Mouse (Mus musculus) hindlimb bud, embryonic 11.5 days (tissue): ENCODE results near the gene Minar1.

Experiments used
- DNase-seq: peaks from one replicate; pipeline ENCODE4 v3.0.0-alpha.2; 2012; ENCODE audit warnings: low read depth, low spot score; ENCODE audit errors: extremely low spot score

The Minar1 gene

DNA sequence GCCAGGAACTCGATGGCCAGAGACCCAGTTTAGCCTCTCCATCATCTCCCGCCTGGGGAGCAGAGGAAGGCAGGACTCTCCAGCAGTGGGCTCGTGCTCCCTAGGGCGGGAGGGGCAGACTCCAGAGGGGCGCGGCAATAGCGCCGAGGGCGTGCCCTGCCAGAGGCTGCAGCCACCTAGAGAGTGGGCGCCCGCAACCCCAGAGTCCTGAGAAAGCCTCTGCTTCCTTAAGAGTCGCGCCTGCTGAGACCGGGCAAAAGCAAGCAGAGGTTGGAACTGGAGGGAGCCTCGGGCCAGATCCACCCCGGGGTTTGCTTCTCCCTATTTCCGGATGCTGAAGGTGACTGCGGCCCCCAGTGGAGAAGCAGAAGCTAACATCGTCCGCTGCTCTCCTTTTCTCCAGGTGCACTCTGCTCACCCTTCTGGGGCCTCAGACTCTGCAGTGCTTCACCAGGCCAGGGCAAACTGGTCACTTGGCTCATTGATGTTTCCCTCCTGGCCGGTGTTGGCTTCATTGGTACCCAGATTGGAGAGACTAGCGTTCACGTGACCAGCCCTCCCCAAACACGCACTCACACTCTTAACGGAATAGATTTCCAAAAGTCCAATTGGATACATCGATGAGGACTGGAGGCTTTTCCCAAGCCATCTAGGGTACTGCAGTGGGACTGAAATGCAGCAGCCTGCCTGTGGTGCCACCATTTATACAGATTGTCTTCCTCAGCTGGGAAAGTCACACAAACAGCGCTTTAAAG lies at the start of gene Minar1:
TSS of gene Minar1 (minus strand) at position 120 of the 755 bp plus-strand sequence.
- no peak for DNase-seq

DNA sequence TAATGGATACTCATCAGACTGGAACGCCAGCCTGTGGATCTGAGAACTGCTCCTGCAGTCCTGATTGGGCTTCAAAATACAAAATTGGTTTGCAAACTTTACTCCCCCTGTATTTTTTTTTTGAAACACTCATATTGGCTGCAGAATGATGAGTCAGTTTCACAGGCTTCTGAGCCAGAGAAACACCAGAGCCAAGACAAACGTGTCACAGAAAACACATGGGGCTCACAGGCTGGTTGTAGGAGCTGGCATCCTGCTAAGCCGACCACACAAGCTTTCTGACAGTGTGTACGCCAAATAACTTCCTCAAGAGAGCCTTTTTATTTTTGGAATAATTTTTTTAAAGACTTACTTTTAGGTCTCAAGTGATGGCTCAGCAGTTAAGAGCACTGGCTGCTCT lies 47.0 kb upstream of the Minar1 start:
- DNase-seq: no peak

DNA sequence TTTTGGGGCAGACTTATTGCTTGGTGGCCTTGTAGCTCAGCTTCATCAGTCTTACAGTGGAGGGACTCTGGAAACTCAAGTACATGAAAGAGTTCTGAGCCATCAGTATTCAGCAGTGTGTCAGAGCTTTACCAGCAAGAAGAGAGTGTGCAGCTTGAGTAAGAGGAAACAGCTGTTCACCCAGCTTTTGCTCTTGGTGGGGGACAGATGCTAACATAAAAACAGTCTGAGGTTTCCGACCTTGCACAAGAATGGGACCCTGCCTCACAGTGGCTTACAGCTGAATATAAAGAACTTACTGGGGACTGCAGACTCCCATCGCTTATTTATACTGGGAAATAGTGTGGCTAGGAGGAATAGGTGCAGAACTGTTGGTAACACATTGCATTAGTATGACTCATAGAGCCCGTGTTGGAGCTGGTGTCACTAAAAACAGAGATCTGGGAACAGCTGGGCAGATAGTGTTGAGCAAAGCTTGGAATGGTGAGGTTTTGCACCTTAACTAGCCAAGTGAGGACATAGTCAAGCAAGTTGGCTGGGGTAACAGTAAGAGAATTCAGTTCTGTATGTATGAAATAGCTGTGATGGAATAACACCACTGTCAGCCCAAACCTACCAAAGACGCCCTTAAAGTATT lies 44.5 kb upstream of the Minar1 start:
- DNase-seq: no peak

DNA sequence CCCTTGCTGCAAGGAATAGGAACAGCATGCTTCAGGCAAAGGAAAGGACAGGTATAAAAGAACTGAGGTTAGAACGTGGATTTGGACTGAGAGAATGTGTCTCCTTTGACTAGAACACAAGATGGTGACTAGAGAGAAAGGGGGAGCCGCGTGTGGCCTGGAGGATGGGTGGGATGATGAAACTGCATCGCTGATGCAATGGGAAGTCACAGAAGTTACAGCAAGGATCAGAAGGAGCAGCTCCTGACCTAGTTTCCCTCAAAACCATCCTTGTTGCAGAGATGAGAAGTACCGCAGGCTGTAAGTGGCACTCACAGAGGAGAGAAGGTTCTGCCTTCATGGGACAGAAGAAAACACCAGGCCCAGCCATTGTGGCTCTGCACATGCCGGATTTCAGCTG lies 28.0 kb upstream of the Minar1 start:
- no peak for DNase-seq

DNA sequence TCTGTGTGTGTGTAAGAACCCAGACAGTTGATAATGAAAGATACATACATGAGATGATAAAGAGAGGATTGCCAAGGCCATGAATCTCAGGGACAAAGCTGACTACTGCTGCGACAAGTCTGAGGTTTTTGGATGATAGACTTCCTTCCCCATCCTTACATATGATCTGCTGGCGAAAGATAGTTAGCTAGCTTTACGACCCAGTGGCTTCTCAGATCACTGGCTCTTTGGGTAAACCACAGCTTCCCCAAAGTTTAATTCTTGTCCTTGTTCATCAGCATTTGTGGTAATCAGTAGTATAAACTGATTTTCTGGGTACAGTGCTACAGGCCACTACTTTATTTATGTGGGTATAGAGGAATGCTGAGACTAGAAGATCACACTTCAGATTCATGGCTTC lies 14.5 kb upstream of the Minar1 start:
- DNase-seq: no peak

DNA sequence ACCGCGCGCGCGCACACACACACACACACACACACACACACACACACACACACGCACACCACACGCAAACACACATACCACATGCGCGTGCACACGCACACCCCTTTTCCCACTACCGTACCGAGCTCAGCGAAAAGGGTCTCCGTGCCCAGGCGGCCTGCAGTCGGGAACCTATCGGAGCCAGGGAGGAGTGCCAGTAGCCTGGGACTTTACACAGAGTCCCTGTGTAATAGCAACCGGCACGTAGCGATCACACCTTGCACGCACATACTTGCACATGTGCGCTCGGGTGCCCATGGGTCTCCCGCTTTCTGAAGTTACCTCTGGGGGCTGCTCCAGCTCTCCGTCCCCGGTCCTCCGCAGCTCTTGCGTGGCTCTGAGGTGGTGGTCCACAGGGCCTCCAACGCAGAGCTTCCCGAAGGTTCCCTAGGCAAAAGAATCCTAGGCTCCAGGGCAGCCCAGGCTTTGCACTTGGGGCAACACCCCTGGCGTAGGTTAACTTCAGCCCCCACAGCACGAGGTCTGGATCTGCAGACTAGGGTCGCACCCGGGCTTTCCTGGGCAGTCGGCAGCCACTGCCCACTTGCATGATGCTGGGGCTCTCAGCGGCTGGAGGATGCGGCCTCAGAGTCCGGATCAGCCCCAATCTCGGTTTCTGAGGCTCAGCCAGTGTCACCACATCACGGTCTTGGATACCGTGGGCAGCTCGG lies 474 bp downstream of the Minar1 start:
- DNase-seq: no peak

DNA sequence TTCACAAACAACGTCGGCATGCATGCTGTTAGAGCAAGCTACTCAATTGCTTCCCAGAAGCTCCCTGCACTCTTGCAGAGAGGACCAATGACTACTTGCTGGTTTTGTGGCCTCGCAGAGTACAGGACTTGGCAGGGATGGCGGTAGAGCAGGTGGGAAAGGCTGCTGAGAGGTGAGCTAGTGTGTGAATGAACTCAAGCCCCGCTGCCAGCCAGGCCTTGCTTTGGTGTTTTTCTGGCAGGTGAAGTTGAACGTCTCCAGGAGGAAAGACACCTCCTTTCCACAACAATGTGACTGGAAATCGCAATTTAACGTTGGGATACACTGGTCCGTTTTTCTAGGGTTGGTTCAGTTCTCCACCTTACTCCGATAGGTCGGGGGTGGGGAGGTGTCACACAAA lies 1.2 kb downstream of the Minar1 start:
- DNase-seq: no peak

DNA sequence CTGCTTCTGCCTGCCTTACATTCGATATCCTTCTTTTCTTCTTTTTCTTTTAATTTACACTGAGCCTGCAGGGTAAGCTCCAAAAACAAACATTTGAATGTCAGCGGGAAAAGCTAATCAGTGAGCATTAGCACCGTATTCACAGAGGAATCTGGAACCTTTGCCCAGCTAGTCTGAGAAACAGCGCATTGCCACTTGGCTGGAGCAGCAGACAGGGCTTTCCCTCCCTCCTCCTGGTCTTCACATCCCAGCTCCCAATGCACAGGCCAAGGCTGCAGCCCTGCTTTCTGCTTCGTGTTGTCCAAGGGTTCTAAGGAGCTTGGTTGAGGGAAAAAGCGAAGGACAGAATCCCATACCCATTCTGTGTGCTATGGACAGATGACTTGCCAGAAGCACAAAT lies 2.6 kb downstream of the Minar1 start:
- no peak for DNase-seq

DNA sequence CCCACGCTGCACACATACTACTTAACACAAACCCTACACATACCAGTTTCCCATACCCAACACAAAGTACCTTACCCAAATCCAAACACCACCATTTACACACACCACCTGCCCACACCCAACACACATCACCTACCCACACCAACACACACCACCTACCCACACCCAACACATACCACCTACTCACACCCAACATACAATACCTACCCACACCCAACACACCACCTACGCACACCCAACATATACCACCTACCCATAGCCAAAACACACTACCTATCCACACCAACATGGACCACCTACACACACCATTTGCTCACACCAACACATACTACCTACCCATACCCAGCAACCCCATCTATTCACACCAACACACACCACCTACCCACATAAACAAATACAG lies 6.0 kb downstream of the Minar1 start:
- no peak for DNase-seq

DNA sequence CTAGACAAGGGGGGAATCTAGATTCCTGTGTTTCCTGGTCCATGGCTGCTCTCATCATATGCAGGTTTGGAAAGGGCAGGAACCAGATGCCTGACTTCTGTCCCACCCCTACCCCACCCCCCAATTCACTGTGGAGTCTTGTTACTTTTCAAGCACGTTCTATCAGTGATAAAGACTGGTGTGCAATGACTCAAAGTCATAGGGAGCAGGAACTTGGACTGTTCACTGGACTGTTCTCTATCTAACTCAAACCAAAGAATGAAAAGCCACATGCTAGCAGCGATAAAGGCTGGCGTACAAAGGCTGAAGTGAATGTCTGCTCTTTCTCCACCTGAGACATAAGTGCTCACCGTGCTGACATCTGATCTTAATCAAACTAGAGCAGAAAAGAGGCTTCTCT lies 12.3 kb downstream of the Minar1 start:
- DNase-seq: no peak

DNA sequence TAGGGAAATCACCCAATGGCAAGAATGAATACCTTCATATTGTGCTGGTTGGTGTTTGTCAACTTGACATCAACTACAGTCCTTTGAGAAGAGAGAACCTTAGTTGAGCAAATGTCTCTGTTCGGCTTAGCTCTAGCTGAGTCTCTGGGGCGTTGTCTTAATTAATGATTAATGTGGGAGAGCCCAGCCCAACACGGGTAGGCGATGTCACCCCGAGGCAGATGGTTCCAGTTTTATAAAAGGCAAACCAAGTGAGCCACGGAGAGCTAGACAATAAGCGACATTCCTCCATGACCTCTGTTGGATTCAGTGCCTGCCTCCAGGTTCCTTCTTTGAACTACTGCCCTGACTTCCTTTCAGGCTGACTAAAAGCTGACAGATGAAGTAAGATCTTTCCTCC lies 15.6 kb downstream of the Minar1 start:
- DNase-seq: no peak

DNA sequence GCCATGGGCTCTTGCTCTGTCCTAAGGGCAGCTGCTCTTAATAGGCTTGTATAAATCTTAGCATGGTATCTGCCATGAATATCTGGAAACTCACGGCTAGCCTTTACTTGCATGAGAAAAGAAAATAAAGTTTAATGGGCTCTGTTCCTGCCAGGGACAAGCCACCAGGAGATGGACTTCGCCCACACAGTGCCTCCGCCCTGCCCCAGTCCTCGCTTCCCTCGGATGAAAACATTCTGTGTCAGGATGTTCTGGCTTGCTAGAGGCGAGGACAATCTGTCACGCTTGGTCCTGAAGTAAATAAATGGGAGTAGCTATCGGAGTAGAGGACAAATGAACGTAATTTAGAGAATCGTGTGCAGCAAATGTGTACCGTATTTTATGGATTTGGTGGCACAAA lies 16.7 kb downstream of the Minar1 start:
- DNase-seq: no peak

DNA sequence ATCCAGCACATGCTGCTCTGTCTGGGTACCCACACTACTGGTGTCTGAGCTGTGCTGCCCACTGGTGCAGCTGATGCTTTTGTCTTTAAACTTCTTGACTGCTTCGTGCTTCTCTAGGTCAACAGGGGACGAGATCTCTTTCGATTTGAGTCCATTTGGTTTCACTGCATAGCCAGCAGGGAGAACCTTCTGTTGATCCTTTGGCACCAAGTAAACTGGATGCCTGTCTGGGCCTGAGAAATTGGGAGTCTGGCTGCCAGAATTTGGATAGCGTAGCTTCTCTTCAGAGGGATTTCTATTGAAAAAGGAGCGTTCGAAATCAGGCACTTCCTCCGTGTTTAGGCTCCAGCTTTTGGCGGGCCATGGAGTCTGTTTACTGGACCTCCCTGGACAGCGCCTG lies 21.0 kb downstream of the Minar1 start:
- DNase-seq: no peak

DNA sequence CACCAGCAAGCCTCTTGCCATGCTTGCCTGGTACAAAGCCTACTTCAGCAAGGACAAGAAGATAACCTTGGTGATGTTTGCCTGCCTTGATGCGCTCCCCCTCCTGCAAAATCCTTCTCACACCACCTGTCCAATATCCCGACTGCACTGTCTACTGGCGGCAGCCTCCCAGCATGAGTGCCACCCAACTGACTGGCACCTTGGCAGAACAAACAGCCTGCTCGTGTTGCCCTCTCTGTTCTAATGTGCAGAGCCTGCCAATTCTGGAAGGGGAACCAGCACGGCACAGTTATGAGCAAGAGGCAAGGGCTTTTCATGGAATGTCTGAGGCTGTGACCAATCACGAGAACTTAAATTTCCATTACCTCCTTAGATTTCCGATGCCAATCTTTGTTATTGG lies 22.2 kb downstream of the Minar1 start:
- DNase-seq: no peak

DNA sequence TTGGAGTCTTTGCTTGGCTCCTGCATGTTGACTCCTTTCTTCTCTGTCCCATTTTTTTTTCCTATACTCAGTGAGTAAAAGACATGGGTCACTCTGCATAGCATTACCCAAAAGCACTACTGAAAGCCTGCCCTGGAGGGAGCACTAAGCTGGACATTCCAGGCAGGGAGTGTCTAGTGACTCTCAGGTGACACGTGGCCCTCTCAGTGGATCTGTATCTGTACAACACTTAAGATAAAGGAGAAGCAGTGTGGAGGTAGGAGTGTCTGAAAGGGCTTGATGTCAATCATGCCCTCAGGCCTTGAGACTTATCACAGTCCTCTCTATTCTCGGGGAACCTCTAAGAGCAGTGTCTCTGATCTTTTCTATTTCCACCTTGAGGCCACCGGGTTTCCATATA lies 25.9 kb downstream of the Minar1 start:
- no peak for DNase-seq

DNA sequence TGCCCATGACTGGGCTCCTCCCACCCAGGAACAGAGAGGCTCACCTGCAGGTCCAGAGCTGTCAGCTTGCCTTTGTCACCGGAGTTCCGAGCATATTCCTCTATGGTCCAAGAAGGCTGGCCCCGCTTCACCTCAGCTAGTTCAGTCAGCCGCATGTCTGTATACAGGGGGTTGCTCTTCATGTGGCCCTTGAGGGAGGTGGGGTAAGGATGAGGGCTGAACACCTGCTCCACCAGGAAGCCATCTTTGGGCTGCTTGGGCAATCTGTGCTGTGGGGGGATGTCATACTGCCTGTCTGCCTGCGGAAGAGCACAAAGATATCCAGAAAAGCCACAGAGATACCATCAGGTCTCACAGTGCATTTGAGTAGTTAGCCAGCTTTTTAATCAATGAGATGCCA lies 26.5 kb downstream of the Minar1 start:
- DNase-seq: no peak

DNA sequence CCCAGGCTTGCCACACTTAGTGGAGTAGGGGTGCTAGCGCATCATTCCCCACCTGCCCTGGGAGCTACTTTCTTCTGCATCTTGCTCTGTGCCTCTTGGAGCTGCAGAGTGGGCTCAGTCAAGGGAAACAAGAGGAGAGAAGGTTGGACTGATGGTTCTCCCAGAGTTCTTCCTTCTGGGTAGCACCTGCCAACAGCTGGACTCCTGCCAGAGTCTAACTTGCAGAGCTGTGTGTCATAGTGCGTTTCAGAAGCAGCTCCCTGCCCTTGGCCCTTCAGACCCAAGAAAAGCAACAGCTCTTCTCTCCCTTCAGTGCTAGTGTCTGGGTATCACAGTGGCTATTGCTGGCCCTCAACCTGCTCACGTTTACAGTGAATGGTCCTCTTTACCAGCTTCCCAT lies 30.5 kb downstream of the Minar1 start:
- DNase-seq: no peak

DNA sequence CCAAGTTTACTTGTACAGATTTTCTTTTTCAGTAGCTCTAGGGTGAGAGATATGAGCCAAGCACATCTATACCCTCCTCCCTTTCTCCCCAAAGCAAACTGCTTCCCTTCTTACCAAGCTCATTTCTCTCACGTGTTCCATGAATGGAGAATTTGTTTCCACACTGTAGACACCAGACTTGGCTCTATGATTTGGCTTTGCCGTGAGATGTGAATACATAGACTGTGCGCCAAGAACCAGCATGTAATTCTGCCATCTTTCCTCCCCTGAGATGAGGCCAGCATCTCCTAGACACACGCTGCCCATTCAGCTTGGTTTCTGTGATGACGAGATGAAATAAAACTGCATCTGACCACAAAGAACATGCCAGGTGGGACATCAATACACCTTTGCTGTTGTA lies 44.5 kb downstream of the Minar1 start:
- no peak for DNase-seq

DNA sequence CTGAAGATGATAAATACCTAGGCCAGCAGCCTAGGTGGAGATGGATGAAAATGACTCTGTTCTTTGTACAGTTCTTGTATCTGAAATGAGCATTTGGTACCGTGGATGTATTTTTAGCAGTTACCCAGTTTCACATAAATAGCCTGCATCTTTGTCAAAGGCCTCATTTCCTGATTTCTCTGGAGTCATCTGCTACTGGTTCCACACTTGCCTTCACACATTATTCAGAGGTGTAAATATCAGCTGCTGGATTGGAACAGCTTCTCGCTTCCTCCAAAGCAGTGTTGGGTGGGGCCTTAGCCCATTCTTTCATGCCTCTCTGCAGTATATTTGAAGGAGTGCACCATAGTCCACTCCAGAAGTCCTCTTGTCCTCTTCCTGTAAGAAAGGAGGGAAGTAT lies 70.3 kb downstream of the Minar1 start:
- no peak for DNase-seq
